Mouse (Mus musculus) 3134 (cell line): ENCODE results near the gene Slc22a13.

Experiments used
- DNase-seq: peaks from one replicate; pipeline ENCODE4 v3.0.0-alpha.2; 2011; ENCODE audit warnings: low spot score; ENCODE audit not compliant: insufficient read length; ENCODE audit errors: extremely low read depth

Slc22a13 gene

DNA sequence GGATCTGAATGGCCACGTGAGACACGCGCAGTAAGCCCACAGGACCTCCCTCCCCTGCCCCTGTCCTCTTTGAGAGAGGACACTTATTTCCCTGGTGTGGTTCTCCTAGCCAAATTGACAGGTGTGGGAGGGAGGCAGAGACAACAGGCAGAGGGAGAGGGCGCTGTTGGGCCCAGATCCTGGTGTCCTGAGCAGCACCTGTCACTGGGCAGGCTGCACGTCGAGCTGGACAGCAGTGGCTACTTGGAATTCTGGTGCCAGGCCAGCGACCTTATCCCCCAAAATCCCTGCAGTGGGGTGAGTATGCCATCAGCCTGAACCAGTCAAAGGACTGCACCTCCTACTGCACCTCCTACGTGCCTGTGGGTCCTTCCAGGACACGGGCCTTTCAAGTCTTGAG, 65.5 kb downstream of the Slc22a13 start:
- no peak for DNase-seq
